Mouse (Mus musculus): ENCODE measurements around the gene Chd2.

The Chd2 gene

GRCm38 (mm10) chr7:73452187-73452808 lies 89.3 kb downstream of the Chd2 start:
- no peak for DNase-seq (ENCODE audit: low read depth, low spot score)

- no peak for DNase-seq (ENCODE audit: low read depth, low spot score)
Observed at GRCm38 (mm10) chr7:73451594-73451993, 90.0 kb downstream of the Chd2 start.

DNA sequence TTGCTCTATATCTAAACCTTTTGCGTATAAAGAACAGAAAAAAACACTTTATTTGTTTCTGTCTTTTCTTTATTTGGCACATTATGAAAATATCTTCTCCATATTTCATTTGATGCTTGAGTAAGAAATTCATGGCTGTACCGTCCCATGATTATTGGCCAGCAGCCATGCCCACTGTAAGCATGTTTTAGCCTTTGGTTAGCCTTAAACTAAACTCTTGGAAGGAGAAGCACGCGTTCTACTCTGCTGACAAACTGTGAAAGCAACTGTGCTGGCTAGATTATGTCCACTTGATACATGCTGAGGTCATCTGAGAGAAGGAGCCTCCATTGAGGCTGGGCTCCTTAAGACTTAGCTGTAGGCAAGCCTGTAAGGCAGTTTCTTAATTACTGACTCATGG lies 99.4 kb downstream of the Chd2 start:
- DNase-seq (ENCODE audit: low read depth, low spot score): no peak

DNA sequence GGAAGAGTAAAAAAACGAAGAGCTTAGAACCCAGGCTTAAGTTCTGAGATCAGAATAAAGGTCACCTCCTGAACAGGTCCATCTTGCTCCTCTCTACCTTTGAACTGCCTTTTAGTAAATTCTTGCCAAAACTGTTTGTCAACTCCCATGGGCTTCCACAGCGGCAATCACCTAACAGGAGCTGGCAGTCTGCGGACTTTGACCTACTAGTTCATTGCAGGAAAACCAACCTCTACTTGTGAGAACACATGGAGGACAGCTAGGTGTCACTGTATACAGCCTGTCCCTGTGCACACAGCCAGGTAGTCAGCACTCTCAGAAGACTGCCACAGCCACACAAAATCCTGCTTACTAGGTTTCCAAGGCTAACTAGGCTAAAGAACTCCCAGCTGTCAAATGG lies 99.8 kb downstream of the Chd2 start:
- no peak for DNase-seq (ENCODE audit: low read depth, low spot score)

GRCm38 (mm10) chr7:73435685-73436084 lies 105.9 kb downstream of the Chd2 start:
- DNase-seq (ENCODE audit: low read depth, low spot score): no peak

GRCm38 (mm10) chr7:73434336-73434677 lies 107.3 kb downstream of the Chd2 start:
- no peak for DNase-seq (ENCODE audit: low read depth, low spot score)

- peak; percentile 52 for DNase-seq (ENCODE audit: low read depth, low spot score)
Observed at GRCm38 (mm10) chr7:73433637-73434335, 107.8 kb downstream of the Chd2 start.

DNA sequence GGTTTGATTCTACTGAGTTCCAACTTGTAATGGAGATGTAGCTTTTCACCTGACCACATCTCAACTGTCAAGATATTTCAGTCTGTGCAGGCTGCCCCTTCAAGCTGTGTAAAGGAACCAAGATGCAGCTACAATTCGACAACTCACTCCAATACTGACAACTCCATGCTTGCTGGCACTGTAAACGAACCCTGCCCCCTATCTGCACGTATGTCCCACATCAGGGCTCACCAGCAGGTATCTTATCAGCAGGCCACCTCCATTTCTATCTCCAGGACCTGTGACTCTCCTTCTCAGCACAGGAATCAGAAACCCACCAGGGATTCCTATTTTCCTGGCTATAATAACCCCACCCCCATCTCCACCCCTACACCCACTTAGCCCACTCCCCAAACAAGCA lies 113.1 kb downstream of the Chd2 start:
- DNase-seq (ENCODE audit: low read depth, low spot score): no peak

GRCm38 (mm10) chr7:73427794-73428193 lies 113.8 kb downstream of the Chd2 start:
- no peak for DNase-seq (ENCODE audit: low read depth, low spot score)

DNA sequence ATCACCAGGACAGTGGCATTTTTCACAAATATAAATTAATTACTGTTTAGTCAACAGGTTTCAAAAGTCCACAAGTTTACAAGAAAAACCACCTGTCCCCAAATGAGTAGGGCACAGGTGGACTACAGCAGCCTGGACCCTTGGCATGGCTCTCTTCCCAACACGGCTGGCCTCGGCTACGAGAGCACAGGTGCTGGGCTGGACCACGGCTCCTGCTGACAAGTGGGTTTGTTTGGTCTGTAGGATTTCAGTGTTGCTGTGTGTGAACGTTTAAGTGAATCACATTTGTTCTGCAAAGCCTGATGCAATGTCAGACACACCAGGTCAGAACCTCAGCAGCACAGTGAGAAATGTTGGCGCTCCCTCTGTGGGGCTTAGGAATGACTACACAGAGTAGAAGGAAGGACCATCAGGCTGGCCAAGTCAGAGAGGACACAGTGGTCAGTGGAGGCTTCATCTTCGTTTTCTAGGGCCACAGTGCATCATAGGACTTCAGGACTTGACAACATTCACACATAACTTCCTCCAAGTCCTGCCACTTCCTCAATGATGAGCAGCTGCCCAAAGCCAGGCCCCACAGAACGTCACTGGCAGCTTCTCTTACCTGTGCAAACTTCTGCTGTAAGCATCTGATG lies 114.8 kb downstream of the Chd2 start:
- no peak for DNase-seq (ENCODE audit: low read depth, low spot score)

DNA sequence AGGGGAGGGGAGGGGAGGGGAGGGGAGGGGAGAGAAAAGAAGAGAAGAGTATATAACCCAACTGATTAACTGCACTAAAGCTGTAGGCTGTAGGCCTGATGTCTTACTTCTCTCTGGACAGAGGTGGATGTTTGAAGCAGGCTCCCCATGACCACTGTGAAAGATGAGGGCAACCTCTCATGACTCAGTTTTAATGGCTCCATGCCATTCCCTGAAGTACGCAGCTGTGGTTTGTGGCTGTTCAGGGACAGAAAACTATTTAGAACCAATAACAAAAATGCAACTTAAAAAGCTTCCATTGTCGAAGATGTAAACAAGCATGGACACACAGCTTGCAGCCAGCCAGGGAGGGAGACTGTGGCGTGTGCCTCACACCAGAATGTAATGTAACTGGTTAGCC lies 115.4 kb downstream of the Chd2 start:
- DNase-seq (ENCODE audit: low read depth, low spot score): peak; percentile 70

DNA sequence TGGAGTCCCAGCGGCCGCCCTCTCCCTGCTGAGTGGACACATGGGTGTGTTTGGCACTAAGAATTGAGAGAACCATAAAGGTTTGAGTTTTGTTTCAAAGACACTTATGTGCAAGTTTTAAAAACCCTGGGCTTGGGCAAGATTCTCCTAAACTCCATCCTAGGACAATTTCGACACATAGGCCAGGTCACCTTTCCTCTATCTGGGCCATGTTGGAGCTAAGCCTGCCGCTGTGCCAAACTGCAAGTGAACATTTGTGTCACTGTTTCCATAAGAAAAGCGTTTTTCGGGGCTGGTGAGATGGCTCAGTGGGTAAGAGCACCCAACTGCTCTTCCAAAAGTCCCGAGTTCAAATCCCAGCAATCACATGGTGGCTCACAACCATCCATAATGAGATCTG lies 116.2 kb downstream of the Chd2 start:
- no peak for DNase-seq (ENCODE audit: low read depth, low spot score)

GRCm38 (mm10) chr7:73424705-73425104 lies 116.9 kb downstream of the Chd2 start:
- no peak for DNase-seq (ENCODE audit: low read depth, low spot score)

DNA sequence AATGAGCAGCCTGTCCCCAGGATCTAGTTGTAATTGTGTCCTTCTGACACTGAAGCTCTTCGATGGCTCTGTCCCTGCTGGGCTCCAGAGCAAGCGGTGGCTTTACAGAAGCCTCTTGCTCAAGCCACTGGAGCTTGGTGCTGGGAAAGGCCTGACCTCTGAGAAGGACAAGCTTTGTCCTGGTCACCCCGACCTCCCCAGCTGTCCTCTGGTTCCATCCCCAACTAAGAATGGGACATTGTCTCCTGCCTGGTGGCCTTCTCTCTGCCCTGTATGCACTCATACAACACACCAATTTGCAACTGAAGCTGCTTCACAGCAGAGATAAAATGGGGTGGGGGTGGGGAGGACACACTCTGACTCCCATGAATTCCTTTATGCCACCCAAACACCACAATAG lies 117.4 kb downstream of the Chd2 start:
- peak; percentile 91 for DNase-seq (ENCODE audit: low read depth, low spot score)

GRCm38 (mm10) chr7:73423236-73423635 lies 118.4 kb downstream of the Chd2 start:
- DNase-seq (ENCODE audit: low read depth, low spot score): peak; percentile 81

GRCm38 (mm10) chr7:73422223-73423113 lies 119.2 kb downstream of the Chd2 start:
- DNase-seq (ENCODE audit: low read depth, low spot score): peak; percentile 90

DNA sequence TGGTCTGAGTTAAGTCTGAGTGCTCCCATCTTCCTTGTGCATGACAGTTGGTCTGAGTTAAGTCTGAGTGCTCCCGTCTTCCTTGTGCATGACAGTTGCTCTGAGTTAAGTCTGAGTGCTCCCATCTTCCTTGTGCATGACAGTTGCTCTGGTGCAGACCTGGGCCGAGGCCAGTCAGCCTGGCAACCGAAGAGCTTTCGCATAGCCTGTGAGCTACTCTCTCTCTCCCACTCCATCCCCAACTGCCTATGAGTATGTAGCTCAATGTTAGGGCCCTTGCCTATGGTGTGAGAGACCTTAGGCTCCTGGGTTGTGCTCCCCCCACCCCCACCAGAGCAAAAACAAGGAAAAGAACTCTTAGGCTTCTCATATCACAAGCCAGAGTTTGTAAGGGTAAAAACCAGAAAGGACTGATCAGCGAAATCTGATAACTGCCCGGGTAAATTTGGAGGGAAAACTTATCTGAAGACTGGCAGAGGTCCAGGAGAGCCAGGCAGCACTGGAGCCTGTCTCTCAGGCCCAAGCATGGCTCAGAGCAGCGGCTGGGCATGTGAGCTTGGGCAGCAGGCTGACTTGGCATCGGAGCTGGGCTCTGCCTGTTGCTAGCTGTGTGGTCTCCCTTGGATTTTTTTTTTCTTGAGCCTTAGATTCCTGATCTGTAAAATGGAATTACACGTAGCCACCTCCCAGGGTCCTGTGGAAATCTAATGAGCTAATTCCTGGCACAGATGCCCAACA lies 120.2 kb downstream of the Chd2 start:
- DNase-seq (ENCODE audit: low read depth, low spot score): peak; percentile 50

DNA sequence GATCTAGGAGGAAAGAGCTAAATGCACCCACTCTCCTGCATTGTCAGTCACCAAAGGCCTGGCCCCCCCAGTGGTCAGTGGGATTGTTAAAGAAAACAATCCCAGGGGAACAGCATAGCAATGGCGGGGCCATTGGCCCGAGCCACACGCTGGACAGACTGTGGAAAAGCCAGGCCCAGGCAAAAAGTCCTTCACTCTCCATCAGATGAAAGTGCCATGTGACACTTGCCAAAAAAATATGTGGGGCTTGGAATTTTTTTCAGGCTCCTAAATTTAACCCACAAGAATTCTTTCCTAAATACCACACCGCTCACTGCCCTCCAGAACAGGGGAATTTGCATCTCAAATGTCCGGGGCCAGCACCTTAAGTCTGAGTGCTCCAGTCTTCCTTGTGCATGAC lies 120.8 kb downstream of the Chd2 start:
- DNase-seq (ENCODE audit: low read depth, low spot score): no peak

- DNase-seq (ENCODE audit: low read depth, low spot score): no peak
Observed at GRCm38 (mm10) chr7:73419375-73419774, 122.3 kb downstream of the Chd2 start.

DNA sequence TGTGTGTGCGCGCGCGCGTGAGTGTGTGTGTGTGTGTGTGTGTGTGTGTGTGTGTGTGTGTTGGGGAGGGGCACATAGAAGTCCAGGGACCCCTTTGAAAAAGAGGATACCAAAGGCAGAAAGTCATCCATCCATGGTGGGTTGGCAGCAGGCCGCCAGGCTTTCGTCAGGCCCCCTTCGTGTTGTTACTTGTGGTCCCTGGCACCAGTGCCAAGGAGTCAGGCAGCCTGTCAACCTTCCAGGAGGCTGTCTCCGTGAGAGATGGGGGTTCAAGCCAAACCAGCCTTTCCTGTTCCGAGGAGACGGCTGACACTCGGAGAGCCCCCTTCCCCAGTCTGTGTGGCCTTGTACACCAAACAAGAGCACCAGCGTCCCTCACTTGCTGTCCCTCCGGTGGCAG lies 127.4 kb downstream of the Chd2 start:
- DNase-seq (ENCODE audit: low read depth, low spot score): no peak

DNA sequence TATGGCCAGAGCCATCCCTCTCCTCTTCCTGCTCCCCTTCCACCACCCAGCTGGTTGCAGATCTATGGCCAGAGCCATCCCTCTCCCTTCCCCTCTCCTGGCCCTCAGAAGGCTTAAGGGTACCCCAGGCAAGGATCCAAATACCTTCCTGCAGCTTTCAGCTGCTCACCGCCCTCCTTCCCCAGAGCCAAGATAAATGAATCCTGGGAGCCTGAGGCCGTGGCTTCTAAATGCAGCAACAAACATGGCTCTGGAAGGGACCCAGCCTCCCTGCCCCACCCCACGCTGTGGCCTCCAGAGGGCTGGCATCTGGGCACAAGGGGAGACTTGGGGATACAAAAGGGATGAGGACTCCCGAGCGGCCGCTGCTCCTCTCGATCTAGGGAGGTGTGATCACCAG lies 129.2 kb downstream of the Chd2 start:
- DNase-seq (ENCODE audit: low read depth, low spot score): no peak

DNA sequence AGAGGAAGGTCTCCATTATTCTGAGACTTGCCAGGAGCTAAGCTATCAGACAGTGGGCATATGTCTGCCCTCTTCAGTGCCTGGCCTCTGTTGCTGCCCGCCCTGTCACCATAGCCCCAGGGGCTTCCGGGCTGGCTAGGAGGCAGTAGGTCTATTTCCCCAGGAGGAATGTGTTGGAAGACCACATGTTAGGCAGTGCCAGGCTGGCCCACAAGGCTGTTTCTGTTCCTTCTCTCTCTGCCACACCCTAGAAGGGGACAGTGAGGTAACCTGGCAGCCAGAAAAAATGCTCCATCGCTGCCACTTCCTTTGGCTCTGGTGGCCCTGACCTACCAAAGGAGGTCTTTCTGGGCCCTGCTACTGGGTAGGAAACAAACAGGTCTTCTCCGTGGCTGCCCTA lies 129.6 kb downstream of the Chd2 start:
- DNase-seq (ENCODE audit: low read depth, low spot score): no peak

All from brain, adult 2 months (tissue).